Mouse (Mus musculus) heart, adult 2 months (tissue): ENCODE measurements at regions not wholly inside any gene's neighbourhood (a gene's known extent, or its start where the extent isn't known, plus 50 kb on each side); places are given as distances from the start of the nearest gene placed in this dataset.

Experiments
- CTCF ChIP-seq: fragments of 200-600 bp; IDR thresholded peaks from 2 replicates; pipeline ENCODE4 v1.8.1; 2022; ENCODE audit warnings: antibody characterized with exemption, mild to moderate bottlenecking, moderate library complexity
- POLR2A ChIP-seq: fragments of 200-500 bp; IDR thresholded peaks from 2 replicates; pipeline ENCODE4 v1.6.1; 2011; ENCODE audit warnings: mild to moderate bottlenecking, low read depth, low read length, control low read depth; ENCODE audit not compliant: insufficient read depth

DNA sequence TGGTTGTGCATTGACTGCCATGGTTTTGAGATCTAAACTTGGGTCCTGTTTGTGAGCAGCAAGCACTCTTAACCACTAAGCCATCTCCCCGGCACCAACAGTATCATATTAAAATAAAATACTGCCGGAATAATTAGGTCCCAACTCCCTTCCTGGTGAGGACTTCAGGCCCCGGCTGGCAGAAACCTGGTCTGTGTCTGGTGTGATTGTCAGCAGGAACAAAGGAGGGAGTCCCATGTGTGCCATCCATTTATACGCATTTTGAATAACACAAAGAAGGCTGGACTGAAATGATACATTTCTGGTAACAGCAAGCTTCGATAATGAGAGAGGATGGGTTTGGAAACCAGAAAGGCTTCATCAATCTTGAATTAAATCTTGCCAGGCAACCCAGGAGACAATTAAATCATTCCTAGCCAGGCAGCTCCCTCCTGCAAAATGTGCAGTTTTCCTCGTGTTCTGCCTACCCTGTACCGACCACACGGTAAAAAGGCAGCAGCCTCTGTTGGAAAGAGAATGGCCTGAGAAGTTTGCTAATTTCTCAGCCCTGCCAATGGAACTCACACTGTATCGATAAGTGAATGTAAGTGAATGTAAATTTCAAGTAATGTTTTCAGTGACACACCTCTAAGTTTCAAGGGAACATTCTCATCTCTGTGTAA is 80.5 kb upstream of the Zwint start:
- TF ChIP-seq CTCF (no peak), POLR2A (no peak)
